Mouse (Mus musculus) adrenal gland, adult 18-20 months (tissue): ENCODE data around the gene Olfr1307. TPM values are rescaled to one million over a fixed set of nuclear protein-coding genes. Genes with fewer than 3 reads are reported as not detected.

Experiments
- DNase-seq, 2 experiments: peaks; one replicate each; pipeline ENCODE4 v3.0.0; 2021 to 2022; ENCODE audit warnings: low spot score in 2 of 2
- long read RNA-seq, 2 experiments: library from polyadenylated mRNA; stranded (forward); transcript quantifications; one replicate each; pipeline ENCODE4 v2.0.0; 2021
- total RNA-seq, 2 experiments: library from RNA; stranded (reverse); gene quantifications; 1 replicate in 1 of 2; 2 replicates in 1 of 2; pipeline ENCODE4 v1.2.3; 2021

Gene Olfr1307
- total RNA-seq, result not detected
- long read RNA-seq, experiment 1, result 0 reads
- long read RNA-seq, experiment 2, result 0 reads

- DNase-seq, result no peak
Observed at GRCm38 (mm10) chr2:111949340-111949739, at the start of gene Olfr1307. TSS of gene Olfr1307 (minus strand) at chr2:111949440.

GRCm38 (mm10) chr2:111990181-111990580, 40.9 kb upstream of the Olfr1307 start, which contains the start of gene Olfr1309:
TSS of gene Olfr1309 (minus strand) at chr2:111990281.
- no peak for DNase-seq

- DNase-seq, result no peak
Observed at GRCm38 (mm10) chr2:111964844-111965243, 15.6 kb upstream of the Olfr1307 start, which contains the start of gene Olfr1308. TSS of gene Olfr1308 (minus strand) at chr2:111964944.

- DNase-seq, result no peak
Observed at GRCm38 (mm10) chr2:111916171-111916570, 33.1 kb downstream of the Olfr1307 start, which contains the start of gene Olfr1306. TSS of gene Olfr1306 (minus strand) at chr2:111916271.

Other genes starting within 250 kb of the Olfr1307 start
- not detected for gene Olfr1301, start 198.4 kb downstream of the Olfr1307 start, total RNA-seq
- gene Olfr1302, start 172.0 kb downstream of the Olfr1307 start, total RNA-seq, result not detected
- gene Olfr1303, start 129.1 kb downstream of the Olfr1307 start, total RNA-seq, result not detected
- gene Olfr1305, start 72.3 kb downstream of the Olfr1307 start, total RNA-seq, result not detected
- not detected for gene Olfr1306, start 33.2 kb downstream of the Olfr1307 start, total RNA-seq
- not detected for gene Olfr1308, start 15.5 kb upstream of the Olfr1307 start, total RNA-seq
- gene Olfr1309, start 40.8 kb upstream of the Olfr1307 start, total RNA-seq, result not detected
- not detected for gene Olfr1310, start 63.3 kb upstream of the Olfr1307 start, total RNA-seq
- gene Olfr1311, start 75.0 kb upstream of the Olfr1307 start, total RNA-seq, result not detected
- gene Olfr1312, start 100.8 kb upstream of the Olfr1307 start, total RNA-seq, result not detected
- not detected for gene Olfr1313, start 128.4 kb upstream of the Olfr1307 start, total RNA-seq
- gene Olfr1314, start 147.3 kb upstream of the Olfr1307 start, total RNA-seq, result not detected
- gene Olfr1315-ps1, start 166.0 kb upstream of the Olfr1307 start, total RNA-seq, result not detected
- gene Olfr1316, start 185.5 kb upstream of the Olfr1307 start, total RNA-seq, result not detected
- not detected for gene Olfr1317, start 190.9 kb upstream of the Olfr1307 start, total RNA-seq
- not detected for gene Olfr1318, start 204.8 kb upstream of the Olfr1307 start, total RNA-seq